Mouse (Mus musculus) E14TG2a.4 (cell line): ENCODE data around the gene Cemip.

Experiments used
- CTCF ChIP-seq: conservative IDR thresholded peaks from 2 replicates; pipeline ENCODE4 v1.5.1; 2014; ENCODE audit warnings: low read length
- NANOG ChIP-seq: IDR thresholded peaks from 2 replicates; pipeline ENCODE4 v1.6.1; 2014; ENCODE audit warnings: borderline replicate concordance, low read length, mixed read lengths

- TF ChIP-seq NANOG (no peak), CTCF (no peak)
Observed at GRCm38 (mm10) chr7:84032831-84033230, 53.5 kb downstream of the Cemip start.
